20 mouse cellular contexts compared by ENCODE assay signal in genomic region chr10:83641641-83642040, GRCm38 (mm10). TPM values are rescaled to one million over a fixed set of nuclear protein-coding genes. Genes with fewer than 3 reads are reported as not detected.
DNase-seq lines count a peak whose midpoint lies in the region; ATAC-seq and TF ChIP-seq lines count a peak whose summit lies in the region.
"Had no signal": no experiment of that assay in that cellular context is flagged by ENCODE, and none has a peak within 500 bp of the region (broad histone marks: within the 10 kb centered on the region; RNA-seq: fewer than 3 reads in every experiment).

No protein-coding gene starts in this region.

- DNase-seq in gastrocnemius, adult 2 months = no peak
- DNase-seq in gastrocnemius, postnatal 14 days = no peak
- peak; percentile 44 for DNase-seq in lung, postnatal 0 days (ENCODE audit: low spot score)
- DNase-seq in lung, adult 2 months = no peak
- peak; percentile 49 for DNase-seq in brain, embryonic 14.5 days (ENCODE audit: low read depth)
- DNase-seq in cerebellum, adult 9-11 months = peak; percentile 56
- DNase-seq in stomach, postnatal 0 days (ENCODE audit: low spot score) = no peak
- DNase-seq: adrenal gland, postnatal 10 days; heart, postnatal 14 days; kidney, adult 9 months; kidney, postnatal 36 days; thymus, postnatal 4 days had no signal

- H3K4me2 ChIP-seq in lung, postnatal 0 days (replicated peaks; ENCODE audit: low read depth, low read length) = no peak overlapping the region
- no peak overlapping the region for H3K4me2 ChIP-seq in stomach, postnatal 0 days (replicated peaks; ENCODE audit: low read depth)
- H3K4me2 ChIP-seq in forebrain, embryonic 12.5 days = no peak overlapping the region
- H3K4me2 ChIP-seq: forebrain, embryonic 13.5 days; heart, embryonic 12.5 days; hindbrain, embryonic 13.5 days; limb, embryonic 12.5 days; liver, embryonic 15.5 days; midbrain, embryonic 13.5 days had no signal

- no peaks in the 10 kb centered on the region for H3K36me3 ChIP-seq in lung, postnatal 0 days (ENCODE audit: insufficient read depth, low read length)
- no peaks in the 10 kb centered on the region for H3K36me3 ChIP-seq in stomach, postnatal 0 days (ENCODE audit: control insufficient read depth, insufficient read depth, low read length)
- no peaks in the 10 kb centered on the region; the same call in 1 of the 2 replicates for H3K36me3 ChIP-seq in forebrain, embryonic 12.5 days (replicated peaks)
- H3K36me3 ChIP-seq: liver, embryonic 15.5 days had no signal

- no peak for TF ChIP-seq EP300 in lung, postnatal 0 days (IDR thresholded peaks at IDR 0.05)
- no peak for TF ChIP-seq EP300 in stomach, postnatal 0 days (optimal IDR thresholded peaks at IDR 0.05)

- H3K4me1 ChIP-seq in lung, postnatal 0 days (ENCODE audit: insufficient read depth, low read depth, low read length) = peaks cover 15% of the 10 kb centered on the region; the same call in 1 of the 2 replicates
- H3K4me1 ChIP-seq in lung, adult 2 months (ENCODE audit: control insufficient read depth, insufficient read depth, low read length) = peaks cover 15% of the 10 kb centered on the region
- no peaks in the 10 kb centered on the region for H3K4me1 ChIP-seq in stomach, postnatal 0 days (replicated peaks; ENCODE audit: control insufficient read depth, insufficient read depth)
- H3K4me1 ChIP-seq in forebrain, embryonic 12.5 days = peaks cover 23% of the 10 kb centered on the region

- no peak for TF ChIP-seq CTCF in gastrocnemius, adult 2 months (IDR thresholded peaks at IDR 0.05)
- no peak for TF ChIP-seq CTCF in lung, postnatal 0 days (IDR thresholded peaks at IDR 0.05)
- no peak for TF ChIP-seq CTCF in lung, adult 2 months (IDR thresholded peaks at IDR 0.05; ENCODE audit: insufficient read depth, low read length)
- TF ChIP-seq CTCF in brain, embryonic 14.5 days (IDR thresholded peaks at IDR 0.05; ENCODE audit: borderline replicate concordance, extremely low read depth, insufficient read depth, insufficient read length) = no peak
- no peak for TF ChIP-seq CTCF in stomach, postnatal 0 days (IDR thresholded peaks at IDR 0.05; ENCODE audit: low read depth)

- intact Hi-C loops in gastrocnemius, adult 2 months (cut with DNase I) = no loop called here
- intact Hi-C loops in gastrocnemius, postnatal 14 days (cut with DNase I; ENCODE audit: low total_unique reads) = no loop called here

- H3K27me3 ChIP-seq in lung, postnatal 0 days (replicated peaks; ENCODE audit: insufficient read depth, low read length) = no peaks in the 10 kb centered on the region
- H3K27me3 ChIP-seq in stomach, postnatal 0 days (ENCODE audit: control insufficient read depth, insufficient read depth, low read length) = no peaks in the 10 kb centered on the region
- no peaks in the 10 kb centered on the region for H3K27me3 ChIP-seq in forebrain, embryonic 12.5 days
- H3K27me3 ChIP-seq: forebrain, embryonic 13.5 days; heart, embryonic 12.5 days; hindbrain, embryonic 13.5 days; limb, embryonic 12.5 days; midbrain, embryonic 13.5 days had no signal

- H3K4me3 ChIP-seq in gastrocnemius, adult 2 months = no peak overlapping the region
- H3K4me3 ChIP-seq in lung, postnatal 0 days (ENCODE audit: low read depth, low read length) = no peak overlapping the region
- H3K4me3 ChIP-seq in lung, adult 2 months (replicated peaks; ENCODE audit: extremely low read depth, low read depth, low read length) = no peak overlapping the region
- H3K4me3 ChIP-seq in stomach, postnatal 0 days (ENCODE audit: low read depth, low read length) = no peak overlapping the region
- no peak overlapping the region for H3K4me3 ChIP-seq in forebrain, embryonic 12.5 days (replicated peaks)
- H3K4me3 ChIP-seq: forebrain, embryonic 13.5 days; heart, embryonic 12.5 days; hindbrain, embryonic 13.5 days; limb, embryonic 12.5 days; liver, embryonic 15.5 days; midbrain, embryonic 13.5 days; myocyte had no signal

- no peak for ATAC-seq in lung, postnatal 0 days
- no peak for ATAC-seq in stomach, postnatal 0 days (ENCODE audit: low FRiP score, low TSS enrichment)
- no peak for ATAC-seq in forebrain, embryonic 12.5 days (ENCODE audit: low FRiP score)
- ATAC-seq: forebrain, embryonic 13.5 days; midbrain, embryonic 13.5 days had no signal

- no peak for TF ChIP-seq POLR2A in lung, adult 2 months (IDR thresholded peaks at IDR 0.05; ENCODE audit: borderline replicate concordance, extremely low read depth, low read depth, low read length)
- TF ChIP-seq POLR2A in brain, embryonic 14.5 days (IDR thresholded peaks at IDR 0.05; ENCODE audit: borderline replicate concordance, extremely low read depth, insufficient read depth, insufficient read length, poor library complexity, severe bottlenecking) = no peak

- WGBS in lung, postnatal 0 days = 68% methylated on average over 3 of the region's 3 CpGs
- WGBS in lung, adult 2 months = 42% methylated on average over 3 of the region's 3 CpGs
- 74% methylated on average over 3 of the region's 3 CpGs for WGBS in stomach, postnatal 0 days
- WGBS in forebrain, embryonic 12.5 days = 92% methylated on average over 3 of the region's 3 CpGs

- peak overlapping the region; percentile 43; the same call in 1 of the 2 replicates for H3K27ac ChIP-seq in gastrocnemius, adult 2 months
- 0 out of 2 replicates have a peak overlapping the region, but pooled peaks have one; percentile 32 for H3K27ac ChIP-seq in lung, postnatal 0 days (ENCODE audit: low read length)
- no peak overlapping the region for H3K27ac ChIP-seq in stomach, postnatal 0 days (replicated peaks)
- H3K27ac ChIP-seq in forebrain, embryonic 12.5 days = no peak overlapping the region
- H3K27ac ChIP-seq: forebrain, embryonic 13.5 days; hindbrain, embryonic 13.5 days; limb, embryonic 12.5 days; liver, embryonic 15.5 days; midbrain, embryonic 13.5 days had no signal

- H3K9ac ChIP-seq in lung, postnatal 0 days (replicated peaks; ENCODE audit: low read depth) = no peak overlapping the region
- no peak overlapping the region for H3K9ac ChIP-seq in stomach, postnatal 0 days (ENCODE audit: low read length)
- H3K9ac ChIP-seq in forebrain, embryonic 12.5 days = no peak overlapping the region
- H3K9ac ChIP-seq: forebrain, embryonic 13.5 days; heart, embryonic 12.5 days; hindbrain, embryonic 13.5 days; limb, embryonic 12.5 days; liver, embryonic 15.5 days; midbrain, embryonic 13.5 days had no signal

- no peaks in the 10 kb centered on the region for H3K9me3 ChIP-seq in lung, postnatal 0 days (ENCODE audit: low read length)
- no peaks in the 10 kb centered on the region for H3K9me3 ChIP-seq in stomach, postnatal 0 days (ENCODE audit: control insufficient read depth, low read length)
- H3K9me3 ChIP-seq in forebrain, embryonic 12.5 days = no peaks in the 10 kb centered on the region
- H3K9me3 ChIP-seq: forebrain, embryonic 13.5 days; heart, embryonic 12.5 days; hindbrain, embryonic 13.5 days; limb, embryonic 12.5 days; liver, embryonic 15.5 days; midbrain, embryonic 13.5 days had no signal

RNA-seq across cellular contexts. Expression of gene Appl2, which starts 6.9 kb away (rescaled TPM):
- total RNA-seq in gastrocnemius, adult 2 months (2021) = 10 to 100 TPM; 19.3 to 21.0 TPM
- 10 to 100 TPM; 14.2 to 15.8 TPM for total RNA-seq in gastrocnemius, postnatal 14 days (2021)
- polyA plus RNA-seq in lung, postnatal 0 days (2015; fragmentation: Nextera tagmentation; extraction: Ambion mirVana) = 40.5 and 54.3 TPM in 2 replicates
- polyA plus RNA-seq in lung, adult 2 months (2012; rRNA removed) = 34.8 and 39.1 TPM in 2 replicates
- polyA plus RNA-seq in brain, embryonic 14.5 days (2012; rRNA removed) = 16.1 and 36.8 TPM in 2 replicates
- 34.3 and 35.8 TPM in 2 replicates for polyA plus RNA-seq in stomach, postnatal 0 days (2015; fragmentation: Nextera tagmentation; extraction: Ambion mirVana)
- 41.4 and 47.6 TPM in 2 replicates for polyA plus RNA-seq in forebrain, embryonic 12.5 days (2016; fragmentation: Nextera tagmentation; extraction: Ambion mirVana)

Comparison
In these comparisons a context has a peak if more than half of its experiments do, and no peak if none do; other contexts are left out.
1. DNase-seq: peak in lung, postnatal 0 days (single experiment), brain, embryonic 14.5 days (single experiment) and cerebellum, adult 9-11 months (single experiment); none in gastrocnemius, adult 2 months (single experiment), gastrocnemius, postnatal 14 days (single experiment), lung, adult 2 months (single experiment) and stomach, postnatal 0 days (single experiment).
2. H3K27ac ChIP-seq: peak in gastrocnemius, adult 2 months (single experiment) and lung, postnatal 0 days (single experiment); none in stomach, postnatal 0 days (single experiment) and forebrain, embryonic 12.5 days (single experiment).